In genomic region chr12:33405398-33406026, GRCm38 (mm10) we compare ENCODE assay signal across 17 mouse cellular contexts. TPM values are rescaled to one million over a fixed set of nuclear protein-coding genes. Genes with fewer than 3 reads are reported as not detected.
DNase-seq lines count a peak whose midpoint lies in the region; ATAC-seq lines count a peak whose summit lies in the region.
"Had no signal": no experiment of that assay in that cellular context is flagged by ENCODE, and none has a peak within 500 bp of the region (broad histone marks: within the 10 kb centered on the region; RNA-seq: fewer than 3 reads in every experiment).

No protein-coding gene starts in this region.

- ATAC-seq in frontal cortex, adult (ENCODE audit: low TSS enrichment), result peak; percentile 77
- ATAC-seq in midbrain, embryonic 13.5 days, result peak; percentile 79
- ATAC-seq in granulocyte monocyte progenitor cell, adult 5-6 weeks (replicated peaks; ENCODE audit: poor library complexity, severe bottlenecking), result no peak
- ATAC-seq: forebrain, embryonic 13.5 days; liver, postnatal 0 days had no signal

- WGBS in midbrain, embryonic 13.5 days, result 31% methylated on average over 6 of the region's 6 CpGs

- H3K27ac ChIP-seq in midbrain, embryonic 13.5 days, result peak overlapping the region; percentile 27; the same call in 1 of the 2 replicates
- H3K27ac ChIP-seq: forebrain, embryonic 13.5 days had no signal

- no peaks in the 10 kb centered on the region for H3K36me3 ChIP-seq in midbrain, embryonic 13.5 days
- H3K36me3 ChIP-seq: G1E had no signal

- no peak overlapping the region for H3K4me2 ChIP-seq in midbrain, embryonic 13.5 days (replicated peaks)
- H3K4me2 ChIP-seq: forebrain, embryonic 13.5 days had no signal

- H3K9ac ChIP-seq in midbrain, embryonic 13.5 days (replicated peaks), result no peak overlapping the region
- H3K9ac ChIP-seq: forebrain, embryonic 13.5 days; liver, postnatal 0 days had no signal

- no peak for DNase-seq in frontal cortex, postnatal 14 days (ENCODE audit: low spot score in 2 of 2)
- DNase-seq in right cerebral cortex, adult 18-20 months, result peak; percentile 18
- DNase-seq in right cerebral cortex, postnatal 10 days (ENCODE audit: low spot score in 2 of 2), result no peak
- DNase-seq in adrenal gland, adult 8-10 months, result no peak
- DNase-seq in heart, postnatal 4 days, result no peak
- DNase-seq: adrenal gland, postnatal 36 days; cerebellum, adult 9-10 months; heart, adult 18-20 months; kidney, postnatal 10 days; left cerebral cortex, postnatal 4 days; liver, postnatal 0 days had no signal

- H3K4me3 ChIP-seq in midbrain, embryonic 13.5 days (replicated peaks), result no peak overlapping the region
- H3K4me3 ChIP-seq: forebrain, embryonic 13.5 days had no signal

- no peaks in the 10 kb centered on the region for H3K9me3 ChIP-seq in midbrain, embryonic 13.5 days
- H3K9me3 ChIP-seq: forebrain, embryonic 13.5 days; G1E had no signal

- H3K27me3 ChIP-seq in midbrain, embryonic 13.5 days, result no peaks in the 10 kb centered on the region
- H3K27me3 ChIP-seq: forebrain, embryonic 13.5 days had no signal

- peaks cover 9% of the 10 kb centered on the region for H3K4me1 ChIP-seq in midbrain, embryonic 13.5 days (replicated peaks)
- H3K4me1 ChIP-seq: forebrain, embryonic 13.5 days had no signal

RNA-seq across cellular contexts. Expression of gene Efcab10, which starts 10.9 kb away (rescaled TPM):
- polyA plus RNA-seq in midbrain, embryonic 13.5 days (2015; fragmentation: Nextera tagmentation; extraction: Ambion mirVana), result 2.7 and 3.1 TPM in 2 replicates
- total RNA-seq in adrenal gland, adult 8-10 months (2022), result under 1 TPM; 0.52 to 0.92 (median 0.84) TPM
- total RNA-seq in heart, postnatal 4 days (2021), result not detected
- total RNA-seq in granulocyte monocyte progenitor cell, adult 5-6 weeks (2014; fragmentation: Nextera tagmentation), result not detected in 2 replicates
- total RNA-seq in granulocyte monocyte progenitor cell, adult 5-6 weeks (2017), result not detected in 2 replicates
- total RNA-seq: G1E; heart, adult 18-20 months; neutrophil, adult 5-6 weeks had no signal
- polyA plus RNA-seq: G1E; liver, postnatal 0 days had no signal

RNA-seq across cellular contexts. Expression of gene Twistnb, which starts 23.9 kb away (rescaled TPM):
- 46.7 and 48.1 TPM in 2 replicates for polyA plus RNA-seq in midbrain, embryonic 13.5 days (2015; fragmentation: Nextera tagmentation; extraction: Ambion mirVana)
- 10 to 100 TPM; 14.9 to 17.3 (median 15.8) TPM for total RNA-seq in adrenal gland, adult 8-10 months (2022)
- total RNA-seq in heart, postnatal 4 days (2021), result 10 to 100 TPM; 14.2 to 14.5 TPM
- total RNA-seq in granulocyte monocyte progenitor cell, adult 5-6 weeks (2014; fragmentation: Nextera tagmentation), result 30.8 and 35.3 TPM in 2 replicates
- 55.1 and 67.3 TPM in 2 replicates for total RNA-seq in granulocyte monocyte progenitor cell, adult 5-6 weeks (2017)
